Mouse (Mus musculus) hindbrain, embryonic 12.5 days (tissue): Measurements from ENCODE around the gene Bicral. TPM values are rescaled to one million over a fixed set of nuclear protein-coding genes. Genes with fewer than 3 reads are reported as not detected.

Source experiments
- ATAC-seq: fragments of 200-750 bp; cut with Nextera tagmentation; 2 replicates; pipeline ENCODE4 v1.8.0; 2017; ENCODE audit warnings: moderate TSS enrichment; ENCODE audit not compliant: low FRiP score
- H3K27ac ChIP-seq: fragments of 300-500 bp; sonication (generic); 2 replicates; pipeline ENCODE4 v1.5.1; 2016; ENCODE audit warnings: mild to moderate bottlenecking
- H3K27me3 ChIP-seq: fragments of 300-500 bp; sonication (generic); 2 replicates; pipeline ENCODE4 v1.6.1; 2016; ENCODE audit warnings: mild to moderate bottlenecking
- H3K36me3 ChIP-seq: fragments of 300-500 bp; sonication (generic); 2 replicates; pipeline ENCODE4 v1.6.1; 2016; ENCODE audit warnings: mild to moderate bottlenecking
- H3K4me1 ChIP-seq: fragments of 300-500 bp; sonication (generic); 2 replicates; pipeline ENCODE4 v1.6.1; 2016
- H3K4me2 ChIP-seq: fragments of 300-500 bp; sonication (generic); replicated peaks from 2 replicates; pipeline ENCODE4 v1.6.1; 2016; ENCODE audit warnings: mild to moderate bottlenecking
- H3K4me3 ChIP-seq: fragments of 300-500 bp; sonication (generic); 2 replicates; pipeline ENCODE4 v1.5.1; 2016; ENCODE audit warnings: mild to moderate bottlenecking
- H3K9ac ChIP-seq: fragments of 300-500 bp; sonication (generic); 2 replicates; pipeline ENCODE4 v1.6.1; 2016; ENCODE audit warnings: mild to moderate bottlenecking, moderate library complexity
- H3K9me3 ChIP-seq: fragments of 300-500 bp; sonication (generic); replicated peaks from 2 replicates; pipeline ENCODE4 v1.6.1; 2016; ENCODE audit warnings: mild to moderate bottlenecking
- WGBS: fragments of 180-500 bp; shearing (Covaris S2); methylation state at CpG from one replicate; pipeline ENCODE4 v1.1.7; 2016; 5-methylcytosine and 5-hydroxymethylcytosine counted together
- polyA plus RNA-seq: library from polyadenylated mRNA; unstranded; fragments of >200 nt; fragmentation: Nextera tagmentation; extraction: Ambion mirVana; gene quantifications from 2 replicates; pipeline ENCODE4 v1.2.1, GENCODE M21; 2016

Bicral gene
- polyA plus RNA-seq, 1 experiment from 2014 or later, result 7.6 TPM

DNA sequence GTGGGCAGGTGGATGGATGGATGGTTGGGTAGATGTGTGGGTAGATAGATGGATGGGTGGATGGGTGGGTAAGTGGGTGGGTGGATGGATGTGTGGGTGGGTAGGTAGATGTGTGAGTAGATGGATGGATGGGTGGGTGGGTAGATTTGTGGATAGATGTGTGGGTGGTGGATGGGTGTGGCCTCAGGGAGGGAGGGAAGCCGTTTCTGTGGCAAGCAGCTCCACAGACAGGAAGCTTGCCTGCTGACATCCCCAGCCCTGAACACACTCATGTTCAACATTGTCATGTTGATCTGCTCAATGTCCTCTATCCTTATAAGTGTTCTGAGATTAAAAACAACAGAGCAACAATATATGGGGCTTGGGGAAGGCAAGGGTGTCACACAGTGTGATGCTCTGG lies 12.6 kb upstream of the Bicral start:
- Histone ChIP-seq H3K27me3 (no peaks in the 10 kb centered on the region), H3K4me2 (no peak overlapping the region), H3K27ac (no peak overlapping the region), H3K36me3 (no peaks in the 10 kb centered on the region), H3K9ac (no peak overlapping the region), H3K9me3 (no peaks in the 10 kb centered on the region), H3K4me3 (no peak overlapping the region), H3K4me1 (peaks cover 7% of the 10 kb centered on the region)
- no peak for ATAC-seq
- 47% methylated on average over 1 of the region's 1 CpGs for WGBS

DNA sequence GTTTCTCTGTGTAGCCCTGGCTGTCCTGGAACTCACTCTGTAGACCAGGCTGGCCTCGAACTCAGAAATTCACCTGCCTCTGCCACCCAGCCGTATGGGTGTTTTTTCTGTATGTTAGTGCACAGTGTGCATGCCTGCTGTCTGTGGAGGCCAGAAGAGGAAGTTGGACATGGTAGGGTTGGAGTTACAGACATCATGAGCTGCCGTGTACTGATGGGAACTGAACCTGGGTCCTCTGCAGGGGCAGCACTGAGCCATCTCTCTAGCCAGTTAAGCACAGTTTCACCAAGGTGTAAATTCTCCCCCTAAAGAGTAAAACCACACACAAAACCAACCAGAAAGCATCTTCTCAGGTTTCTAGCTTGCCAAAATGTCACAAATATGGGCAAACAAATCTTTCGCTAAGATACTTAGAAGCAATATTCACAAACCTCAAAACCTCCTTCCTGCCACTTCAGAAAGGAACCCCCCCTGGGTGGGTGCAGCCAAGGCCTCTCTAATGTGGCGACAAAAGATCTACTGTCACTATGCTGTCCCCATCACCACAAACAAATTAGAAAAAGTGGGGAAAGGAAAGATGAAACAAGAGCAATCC lies 12.0 kb upstream of the Bicral start:
- Histone ChIP-seq H3K9me3 (no peaks in the 10 kb centered on the region), H3K4me1 (peaks cover 7% of the 10 kb centered on the region), H3K36me3 (no peaks in the 10 kb centered on the region), H3K9ac (no peak overlapping the region), H3K27ac (no peak overlapping the region), H3K4me2 (no peak overlapping the region), H3K27me3 (no peaks in the 10 kb centered on the region), H3K4me3 (no peak overlapping the region)
- whole genome bisulfite sequencing, result over 99% methylated on average over 5 of the region's 5 CpGs
- ATAC-seq, result no peak

DNA sequence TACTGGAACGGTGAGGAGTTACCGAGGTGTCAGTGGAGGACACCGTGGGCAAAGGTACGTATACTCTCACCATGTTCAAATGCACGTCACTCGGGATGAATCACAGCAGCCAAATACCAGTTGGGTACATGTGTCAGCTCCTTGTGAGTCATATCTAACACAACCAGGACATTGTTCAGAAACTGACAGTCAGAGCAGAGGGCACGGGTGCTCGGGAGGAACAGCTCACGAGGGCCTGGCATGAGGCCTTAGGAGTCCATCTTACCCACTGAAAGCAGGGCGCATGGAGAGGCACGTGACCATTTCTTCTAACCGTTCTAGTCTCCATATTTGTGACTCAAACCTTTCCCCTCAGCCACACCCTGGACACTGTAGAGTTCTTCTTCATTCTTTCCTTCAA lies 8.6 kb upstream of the Bicral start:
- Histone ChIP-seq H3K4me1 (no peaks in the 10 kb centered on the region), H3K27me3 (no peaks in the 10 kb centered on the region), H3K4me2 (no peak overlapping the region), H3K27ac (no peak overlapping the region), H3K36me3 (no peaks in the 10 kb centered on the region), H3K9me3 (no peaks in the 10 kb centered on the region), H3K4me3 (no peak overlapping the region), H3K9ac (no peak overlapping the region)
- ATAC-seq, result no peak
- whole genome bisulfite sequencing, result 90% methylated on average over 12 of the region's 12 CpGs

- Histone ChIP-seq H3K4me1 (no peaks in the 10 kb centered on the region; the same call in 1 of the 2 replicates), H3K9me3 (no peaks in the 10 kb centered on the region), H3K27me3 (no peaks in the 10 kb centered on the region), H3K4me2 (no peak overlapping the region), H3K9ac (no peak overlapping the region), H3K4me3 (no peak overlapping the region), H3K27ac (no peak overlapping the region), H3K36me3 (no peaks in the 10 kb centered on the region)
- 72% methylated on average over 7 of the region's 7 CpGs for WGBS
- ATAC-seq, result no peak
Observed at GRCm38 (mm10) chr17:46864566-46865195, 6.4 kb upstream of the Bicral start.

DNA sequence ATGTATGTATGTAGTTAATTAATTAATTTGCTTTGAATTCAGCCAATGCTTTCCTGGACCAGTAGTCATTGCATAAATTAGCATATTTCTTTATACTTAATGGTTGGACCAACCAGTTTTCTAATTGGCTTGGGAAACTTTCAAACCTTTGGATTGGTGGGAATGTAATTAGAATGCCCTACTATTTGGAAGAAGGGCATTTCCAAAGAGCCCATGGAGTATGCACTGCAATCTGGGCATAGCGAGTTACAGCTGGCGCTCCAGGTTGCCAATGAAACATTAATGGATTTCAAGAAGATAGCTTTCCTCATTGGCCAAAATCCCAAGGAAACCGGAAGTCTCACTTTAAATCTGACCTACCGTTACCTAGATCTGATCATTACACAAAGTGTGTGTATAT lies 1.8 kb upstream of the Bicral start:
- Histone ChIP-seq H3K9me3 (no peaks in the 10 kb centered on the region), H3K36me3 (no peaks in the 10 kb centered on the region), H3K4me2 (no peak overlapping the region), H3K27me3 (no peaks in the 10 kb centered on the region), H3K4me1 (peaks cover 12% of the 10 kb centered on the region), H3K4me3 (no peak overlapping the region), H3K9ac (no peak overlapping the region), H3K27ac (no peak overlapping the region)
- 87% methylated on average over 4 of the region's 4 CpGs for WGBS
- no peak for ATAC-seq

DNA sequence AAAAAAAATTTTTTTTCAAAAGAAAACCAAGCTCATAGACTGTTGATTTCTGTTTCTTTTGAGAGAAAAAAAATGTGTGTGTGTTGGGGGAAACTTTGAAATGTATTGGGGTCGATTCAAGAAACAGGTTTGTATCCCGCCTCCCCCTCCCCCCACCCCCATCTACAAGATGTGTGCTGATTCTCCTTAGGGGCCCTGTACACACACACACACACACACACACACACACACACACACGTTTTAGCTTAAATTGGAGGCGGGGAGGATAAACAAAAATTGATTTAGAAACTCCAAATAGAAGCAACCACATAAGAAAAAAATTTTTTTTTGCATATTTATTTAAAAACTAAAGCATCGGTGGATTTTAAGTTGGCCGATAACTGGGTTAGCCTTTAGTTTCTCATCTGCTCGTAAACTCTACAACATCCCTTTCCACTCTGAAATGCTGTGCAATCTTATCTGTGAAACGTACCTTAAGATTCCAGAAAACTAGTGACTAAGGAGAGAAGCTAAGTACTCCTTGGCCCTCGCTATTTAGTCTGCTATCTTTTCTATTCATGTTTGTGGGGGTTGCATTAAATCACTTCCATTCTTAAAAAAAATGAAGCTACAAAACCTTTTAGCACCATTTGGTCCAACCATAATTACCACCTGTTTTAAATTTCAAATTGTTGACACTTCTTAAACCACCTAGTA lies 615 bp upstream of the Bicral start:
- Histone ChIP-seq H3K36me3 (no peaks in the 10 kb centered on the region), H3K4me3 (peak overlapping the region; percentile 99), H3K4me1 (peaks cover 22% of the 10 kb centered on the region), H3K4me2 (peak overlapping the region; percentile 49), H3K9me3 (no peaks in the 10 kb centered on the region), H3K27me3 (no peaks in the 10 kb centered on the region), H3K9ac (peak overlapping the region; percentile 100; the same call in 1 of the 2 replicates), H3K27ac (peak overlapping the region; percentile 100)
- ATAC-seq, result no peak
- WGBS, result 33% methylated on average over 9 of the region's 9 CpGs

DNA sequence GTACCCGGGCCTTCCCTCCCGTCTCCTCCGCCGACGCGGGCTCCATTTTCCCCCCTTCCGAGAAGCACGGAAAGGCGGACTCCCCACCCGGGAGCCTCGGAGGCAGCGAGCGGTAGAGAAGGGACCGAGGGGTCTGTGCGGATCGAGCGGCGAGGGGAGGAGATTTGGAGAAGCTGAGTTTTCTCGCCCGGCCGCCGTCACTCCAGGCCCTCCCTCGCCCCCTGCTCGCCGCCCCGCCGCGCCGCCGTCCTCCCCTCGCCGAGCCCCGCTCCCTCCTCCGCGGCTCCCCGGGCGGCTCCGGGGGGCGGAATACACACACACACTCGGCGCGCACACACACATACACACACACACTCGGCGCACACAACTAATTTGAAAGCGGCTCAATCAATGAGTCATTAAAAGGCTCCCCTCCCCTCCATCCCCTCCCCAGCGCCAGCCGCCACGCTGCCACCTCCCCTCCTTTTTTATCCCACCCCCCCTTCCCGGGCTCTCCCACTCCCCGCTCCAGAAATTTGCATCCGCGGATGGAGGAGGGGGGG lies 850 bp downstream of the Bicral start:
- Histone ChIP-seq H3K27me3 (no peaks in the 10 kb centered on the region), H3K9ac (peak overlapping the region; percentile 100), H3K36me3 (no peaks in the 10 kb centered on the region), H3K4me1 (peaks cover 29% of the 10 kb centered on the region), H3K9me3 (no peaks in the 10 kb centered on the region), H3K4me2 (peak overlapping the region; percentile 49), H3K4me3 (peak overlapping the region; percentile 99), H3K27ac (peak overlapping the region; percentile 100)
- WGBS, result under 1% methylated on average over 35 of the region's 52 CpGs
- peak; percentile 83 for ATAC-seq

DNA sequence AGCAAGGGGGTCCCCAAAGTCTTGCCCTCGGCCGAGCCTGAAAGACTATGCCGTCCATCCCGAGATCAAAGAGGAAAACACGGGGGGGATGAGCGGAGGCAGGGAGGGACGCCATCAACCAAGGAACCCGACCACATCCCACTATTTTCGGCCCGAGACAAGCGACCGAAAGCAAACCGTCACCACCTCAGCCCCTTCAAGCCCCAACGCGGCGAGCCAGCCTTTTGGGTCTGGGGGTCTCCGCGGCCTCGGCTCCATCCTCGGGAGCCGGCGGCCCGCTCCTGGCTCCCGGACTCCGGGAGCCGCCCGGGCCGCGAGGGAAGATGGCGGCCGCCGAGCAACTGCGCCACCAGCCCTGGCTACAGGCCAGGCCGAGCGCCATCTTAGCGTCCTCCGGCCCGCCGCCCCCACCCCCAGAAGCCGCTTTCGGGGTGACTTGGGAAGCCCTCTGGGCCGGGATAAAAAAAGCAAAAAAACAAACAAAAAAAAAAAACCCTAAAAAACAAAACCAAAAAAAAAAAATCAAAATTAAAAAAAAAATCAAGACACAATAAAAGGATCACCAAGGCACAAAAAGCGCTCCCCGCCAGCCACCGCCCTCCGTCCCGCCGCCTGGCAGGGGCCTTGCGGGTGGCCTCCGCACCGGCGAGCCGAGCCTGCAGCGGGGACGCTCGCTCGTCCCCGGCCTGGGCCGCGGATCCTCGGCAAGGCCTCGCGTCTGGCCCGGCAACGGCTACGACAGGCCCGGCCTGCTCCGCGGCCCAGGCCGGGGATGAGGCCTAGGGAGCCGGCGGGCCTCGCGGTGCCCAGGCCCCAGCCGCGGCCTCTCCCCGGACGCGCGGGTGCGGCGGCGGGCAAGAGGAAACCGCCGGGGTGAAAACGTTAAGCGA lies 1.6 kb downstream of the Bicral start:
- H3K4me2 ChIP-seq, result peak overlapping the region; percentile 63
- peak overlapping the region; percentile 100 for H3K9ac ChIP-seq
- peak overlapping the region; percentile 100 for H3K27ac ChIP-seq
- no peaks in the 10 kb centered on the region for H3K36me3 ChIP-seq
- no peaks in the 10 kb centered on the region for H3K9me3 ChIP-seq
- H3K27me3 ChIP-seq, result no peaks in the 10 kb centered on the region
- ATAC-seq, result peak; percentile 26
- H3K4me1 ChIP-seq, result peaks cover 29% of the 10 kb centered on the region
- H3K4me3 ChIP-seq, result peak overlapping the region; percentile 99
- under 1% methylated on average over 85 of the region's 87 CpGs for WGBS

- 21% methylated on average over 4 of the region's 4 CpGs for WGBS
- ATAC-seq, result no peak
- Histone ChIP-seq H3K4me3 (peak overlapping the region; percentile 99), H3K36me3 (no peaks in the 10 kb centered on the region), H3K9me3 (no peaks in the 10 kb centered on the region), H3K4me1 (peaks cover 29% of the 10 kb centered on the region), H3K27me3 (no peaks in the 10 kb centered on the region), H3K27ac (peak overlapping the region; percentile 100), H3K9ac (peak overlapping the region; percentile 100), H3K4me2 (peak overlapping the region; percentile 63)
Observed at GRCm38 (mm10) chr17:46856107-46856388, 2.2 kb downstream of the Bicral start.

DNA sequence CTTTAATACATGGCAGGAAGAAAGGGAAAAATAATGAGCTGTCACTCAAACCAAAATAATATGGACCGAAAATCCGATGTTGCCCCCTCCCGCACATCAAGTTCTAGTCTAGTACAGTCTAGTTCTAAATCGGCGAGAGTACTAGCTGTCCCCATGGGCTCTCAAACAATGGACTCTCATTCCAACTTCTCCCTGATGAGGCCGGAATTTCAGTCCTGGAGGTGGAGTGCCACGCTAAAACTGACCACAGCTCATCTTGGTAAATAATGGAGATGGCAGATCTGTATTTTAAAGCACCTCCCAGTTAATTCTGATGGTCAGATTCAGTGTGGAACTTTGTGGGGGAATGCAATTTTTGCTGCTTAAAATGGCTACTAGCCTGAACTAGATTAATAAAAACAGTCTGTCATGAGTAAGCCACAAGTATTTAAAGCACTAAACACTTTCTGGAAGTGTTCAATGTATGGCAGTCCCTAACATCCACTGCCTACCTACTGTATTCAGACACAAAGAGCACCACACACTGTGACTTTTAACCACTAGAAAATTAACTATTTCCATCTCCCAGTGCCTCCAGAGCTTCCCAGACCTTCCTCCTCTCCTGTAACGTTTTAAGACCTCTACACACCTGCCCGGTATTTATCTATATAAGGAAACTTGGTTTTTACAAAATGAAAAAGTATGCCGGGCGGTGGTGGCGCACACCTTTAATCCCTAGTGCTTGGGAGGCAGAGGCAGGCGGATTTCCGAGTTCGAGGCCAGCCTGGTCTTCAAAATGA lies 2.8 kb downstream of the Bicral start:
- Histone ChIP-seq H3K4me3 (peak overlapping the region; percentile 99), H3K9me3 (no peaks in the 10 kb centered on the region), H3K9ac (peak overlapping the region; percentile 100), H3K36me3 (no peaks in the 10 kb centered on the region), H3K27me3 (no peaks in the 10 kb centered on the region), H3K4me1 (peaks cover 29% of the 10 kb centered on the region), H3K4me2 (peak overlapping the region; percentile 63), H3K27ac (peak overlapping the region; percentile 100)
- no peak for ATAC-seq
- WGBS, result 67% methylated on average over 15 of the region's 15 CpGs

GRCm38 (mm10) chr17:46854640-46855110 lies 3.6 kb downstream of the Bicral start:
- ATAC-seq, result no peak
- 80% methylated on average over 8 of the region's 8 CpGs for WGBS
- Histone ChIP-seq H3K36me3 (no peaks in the 10 kb centered on the region), H3K9me3 (no peaks in the 10 kb centered on the region), H3K9ac (no peak overlapping the region), H3K4me3 (no peak overlapping the region), H3K4me1 (peaks cover 29% of the 10 kb centered on the region), H3K4me2 (peak overlapping the region; percentile 63), H3K27ac (peak overlapping the region; percentile 58), H3K27me3 (no peaks in the 10 kb centered on the region)
